Mouse (Mus musculus): Measurements from ENCODE around the gene Arpp21. TPM values are rescaled to one million over a fixed set of nuclear protein-coding genes. Genes with fewer than 3 reads are reported as not detected.

Gene Arpp21
- polyA plus RNA-seq, 1 experiment from 2014 or later: 8.2 TPM

- no peak overlapping the region for H3K9ac ChIP-seq (ENCODE audit: low read length)
- DNase-seq (ENCODE audit: low spot score): no peak
- H3K4me2 ChIP-seq (ENCODE audit: low read depth): no peak overlapping the region
- WGBS: 72% methylated on average over 1 of the region's 1 CpGs
- no peaks in the 10 kb centered on the region for H3K27me3 ChIP-seq (ENCODE audit: control insufficient read depth, insufficient read depth, low read length)
- no peaks in the 10 kb centered on the region for H3K4me1 ChIP-seq (ENCODE audit: control insufficient read depth, insufficient read depth, low read length)
- H3K36me3 ChIP-seq (ENCODE audit: control insufficient read depth, insufficient read depth, low read length): no peaks in the 10 kb centered on the region
- H3K4me3 ChIP-seq (ENCODE audit: low read depth, low read length): no peak overlapping the region
- H3K9me3 ChIP-seq (ENCODE audit: control insufficient read depth, low read length): no peaks in the 10 kb centered on the region
- H3K27ac ChIP-seq (ENCODE audit: low read depth, low read length): no peak overlapping the region
- no peak for ATAC-seq (ENCODE audit: insufficient read depth, low FRiP score, low TSS enrichment)
These were observed 18.0 kb upstream of the Arpp21 start for GRCm38 (mm10) chr9:112253730-112254129.

DNA sequence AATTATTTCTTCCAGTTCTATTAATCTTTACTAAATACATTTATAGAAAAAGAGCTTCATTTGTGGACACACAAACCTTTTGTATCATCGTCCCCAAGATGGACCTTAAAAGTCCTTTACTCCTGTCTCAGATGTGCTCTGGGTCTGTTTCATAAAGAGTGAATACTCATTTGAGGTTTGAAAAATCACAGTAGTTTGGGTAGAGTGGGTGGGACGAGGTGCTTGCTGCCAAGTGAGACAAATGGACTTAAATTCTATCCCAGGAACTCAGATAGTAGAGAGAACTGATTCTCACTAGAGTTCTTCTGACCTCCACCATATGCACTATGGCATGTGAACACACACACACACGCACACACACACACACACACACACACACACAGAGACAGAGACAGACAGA is 16.1 kb upstream of the Arpp21 start:
- Histone ChIP-seq H3K27me3 (ENCODE audit: control insufficient read depth, insufficient read depth, low read length) (no peaks in the 10 kb centered on the region), H3K4me3 (ENCODE audit: low read depth, low read length) (no peak overlapping the region), H3K36me3 (ENCODE audit: control insufficient read depth, insufficient read depth, low read length) (no peaks in the 10 kb centered on the region), H3K9me3 (ENCODE audit: control insufficient read depth, low read length) (no peaks in the 10 kb centered on the region), H3K4me1 (ENCODE audit: control insufficient read depth, insufficient read depth, low read length) (no peaks in the 10 kb centered on the region), H3K9ac (ENCODE audit: low read length) (no peak overlapping the region), H3K4me2 (ENCODE audit: low read depth) (no peak overlapping the region), H3K27ac (ENCODE audit: low read depth, low read length) (no peak overlapping the region)
- no peak for ATAC-seq (ENCODE audit: insufficient read depth, low FRiP score, low TSS enrichment)
- DNase-seq (ENCODE audit: low spot score): no peak
- WGBS: 82% methylated on average over 3 of the region's 3 CpGs

GRCm38 (mm10) chr9:112251339-112251738 is 15.6 kb upstream of the Arpp21 start:
- Histone ChIP-seq H3K27ac (ENCODE audit: low read depth, low read length) (no peak overlapping the region), H3K36me3 (ENCODE audit: control insufficient read depth, insufficient read depth, low read length) (no peaks in the 10 kb centered on the region), H3K4me2 (ENCODE audit: low read depth) (no peak overlapping the region), H3K4me1 (ENCODE audit: control insufficient read depth, insufficient read depth, low read length) (no peaks in the 10 kb centered on the region), H3K4me3 (ENCODE audit: low read depth, low read length) (no peak overlapping the region), H3K9ac (ENCODE audit: low read length) (no peak overlapping the region), H3K27me3 (ENCODE audit: control insufficient read depth, insufficient read depth, low read length) (no peaks in the 10 kb centered on the region), H3K9me3 (ENCODE audit: control insufficient read depth, low read length) (no peaks in the 10 kb centered on the region)
- ATAC-seq (ENCODE audit: insufficient read depth, low FRiP score, low TSS enrichment) (no peak), DNase-seq (ENCODE audit: low spot score) (no peak)
- 92% methylated on average over 5 of the region's 5 CpGs for WGBS

GRCm38 (mm10) chr9:112249753-112250152 is 14.0 kb upstream of the Arpp21 start:
- DNase-seq (ENCODE audit: low spot score) (no peak), ATAC-seq (ENCODE audit: insufficient read depth, low FRiP score, low TSS enrichment) (no peak)
- 82% methylated on average over 4 of the region's 4 CpGs for WGBS
- Histone ChIP-seq H3K27me3 (ENCODE audit: control insufficient read depth, insufficient read depth, low read length) (no peaks in the 10 kb centered on the region), H3K4me1 (ENCODE audit: control insufficient read depth, insufficient read depth, low read length) (no peaks in the 10 kb centered on the region), H3K9ac (ENCODE audit: low read length) (no peak overlapping the region), H3K36me3 (ENCODE audit: control insufficient read depth, insufficient read depth, low read length) (no peaks in the 10 kb centered on the region), H3K4me2 (ENCODE audit: low read depth) (no peak overlapping the region), H3K4me3 (ENCODE audit: low read depth, low read length) (no peak overlapping the region), H3K9me3 (ENCODE audit: control insufficient read depth, low read length) (no peaks in the 10 kb centered on the region), H3K27ac (ENCODE audit: low read depth, low read length) (no peak overlapping the region)

DNA sequence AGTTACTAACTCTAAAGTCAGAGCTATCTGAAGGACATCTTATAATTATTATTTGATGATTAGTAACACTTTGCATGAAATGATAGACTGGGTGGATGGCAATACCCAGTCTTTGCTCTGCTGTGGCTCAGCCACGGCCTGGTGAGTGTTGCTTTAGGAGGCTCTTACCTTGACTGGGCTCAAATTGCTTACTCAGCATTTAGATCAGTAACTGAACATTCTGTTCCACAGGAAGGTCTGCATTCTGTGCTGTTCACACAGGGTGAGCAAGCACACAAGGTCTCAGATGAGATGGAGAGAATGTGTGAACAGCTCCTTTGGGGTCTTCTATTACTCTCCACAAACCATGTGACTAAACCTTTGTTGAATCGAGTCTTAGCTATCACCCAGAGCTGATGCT is 11.4 kb upstream of the Arpp21 start:
- H3K9me3 ChIP-seq (ENCODE audit: control insufficient read depth, low read length): no peaks in the 10 kb centered on the region
- no peak for DNase-seq (ENCODE audit: low spot score)
- H3K36me3 ChIP-seq (ENCODE audit: control insufficient read depth, insufficient read depth, low read length): no peaks in the 10 kb centered on the region
- WGBS: 70% methylated on average over 2 of the region's 2 CpGs
- no peak overlapping the region for H3K4me3 ChIP-seq (ENCODE audit: low read depth, low read length)
- no peaks in the 10 kb centered on the region for H3K27me3 ChIP-seq (ENCODE audit: control insufficient read depth, insufficient read depth, low read length)
- no peak overlapping the region for H3K9ac ChIP-seq (ENCODE audit: low read length)
- no peak overlapping the region for H3K27ac ChIP-seq (ENCODE audit: low read depth, low read length)
- H3K4me2 ChIP-seq (ENCODE audit: low read depth): no peak overlapping the region
- no peaks in the 10 kb centered on the region for H3K4me1 ChIP-seq (ENCODE audit: control insufficient read depth, insufficient read depth, low read length)
- no peak for ATAC-seq (ENCODE audit: insufficient read depth, low FRiP score, low TSS enrichment)

GRCm38 (mm10) chr9:112238168-112238567 is 2.4 kb upstream of the Arpp21 start:
- Histone ChIP-seq H3K4me2 (ENCODE audit: low read depth) (no peak overlapping the region), H3K9me3 (ENCODE audit: control insufficient read depth, low read length) (no peaks in the 10 kb centered on the region), H3K27ac (ENCODE audit: low read depth, low read length) (no peak overlapping the region), H3K27me3 (ENCODE audit: control insufficient read depth, insufficient read depth, low read length) (peaks cover 23% of the 10 kb centered on the region), H3K9ac (ENCODE audit: low read length) (no peak overlapping the region), H3K4me1 (ENCODE audit: control insufficient read depth, insufficient read depth, low read length) (peaks cover 5% of the 10 kb centered on the region; the same call in 1 of the 2 replicates), H3K4me3 (ENCODE audit: low read depth, low read length) (no peak overlapping the region), H3K36me3 (ENCODE audit: control insufficient read depth, insufficient read depth, low read length) (no peaks in the 10 kb centered on the region)
- WGBS: 83% methylated on average over 9 of the region's 9 CpGs
- DNase-seq (ENCODE audit: low spot score) (no peak), ATAC-seq (ENCODE audit: insufficient read depth, low FRiP score, low TSS enrichment) (no peak)

DNA sequence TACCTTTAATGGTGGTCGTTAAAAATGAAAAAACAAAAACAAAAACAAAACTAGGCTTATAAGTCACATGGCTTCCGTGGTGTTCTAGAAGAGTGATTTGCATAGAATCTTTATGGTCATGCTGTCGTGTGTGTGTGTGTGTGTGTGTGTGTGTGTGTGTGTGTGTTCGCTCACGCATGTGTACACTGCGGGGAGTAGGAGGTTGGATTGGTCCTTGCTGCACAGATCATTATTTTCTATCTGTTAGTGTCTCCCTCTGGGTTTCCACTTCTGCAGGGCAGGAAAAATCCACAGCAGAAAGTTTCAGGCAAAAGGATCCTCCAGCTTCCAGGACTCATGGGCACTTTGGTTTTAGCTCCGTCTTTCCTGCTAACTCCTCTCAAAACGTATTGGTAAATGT is 813 bp upstream of the Arpp21 start:
- no peak overlapping the region for H3K4me3 ChIP-seq (ENCODE audit: low read depth, low read length)
- H3K9ac ChIP-seq (ENCODE audit: low read length): no peak overlapping the region
- ATAC-seq (ENCODE audit: insufficient read depth, low FRiP score, low TSS enrichment) (no peak), DNase-seq (ENCODE audit: low spot score) (no peak)
- H3K9me3 ChIP-seq (ENCODE audit: control insufficient read depth, low read length): no peaks in the 10 kb centered on the region
- peaks cover 5% of the 10 kb centered on the region; the same call in 1 of the 2 replicates for H3K4me1 ChIP-seq (ENCODE audit: control insufficient read depth, insufficient read depth, low read length)
- peaks cover 28% of the 10 kb centered on the region for H3K27me3 ChIP-seq (ENCODE audit: control insufficient read depth, insufficient read depth, low read length)
- no peak overlapping the region for H3K4me2 ChIP-seq (ENCODE audit: low read depth)
- no peaks in the 10 kb centered on the region for H3K36me3 ChIP-seq (ENCODE audit: control insufficient read depth, insufficient read depth, low read length)
- WGBS: 85% methylated on average over 8 of the region's 8 CpGs
- no peak overlapping the region for H3K27ac ChIP-seq (ENCODE audit: low read depth, low read length)

- Histone ChIP-seq H3K27ac (ENCODE audit: low read depth, low read length) (0 out of 2 replicates have a peak overlapping the region, but pooled peaks have one; percentile 8), H3K9me3 (ENCODE audit: control insufficient read depth, low read length) (no peaks in the 10 kb centered on the region), H3K4me1 (ENCODE audit: control insufficient read depth, insufficient read depth, low read length) (peaks cover 5% of the 10 kb centered on the region; the same call in 1 of the 2 replicates), H3K27me3 (ENCODE audit: control insufficient read depth, insufficient read depth, low read length) (peaks cover 28% of the 10 kb centered on the region), H3K4me3 (ENCODE audit: low read depth, low read length) (peak overlapping the region; percentile 53), H3K36me3 (ENCODE audit: control insufficient read depth, insufficient read depth, low read length) (no peaks in the 10 kb centered on the region), H3K4me2 (ENCODE audit: low read depth) (peak overlapping the region; percentile 97), H3K9ac (ENCODE audit: low read length) (peak overlapping the region; percentile 60)
- ATAC-seq (ENCODE audit: insufficient read depth, low FRiP score, low TSS enrichment) (peak; percentile 90), DNase-seq (ENCODE audit: low spot score) (peak; percentile 74)
- under 1% methylated on average over 38 of the region's 44 CpGs for WGBS
These were observed 570 bp downstream of the Arpp21 start for GRCm38 (mm10) chr9:112235041-112235695.

DNA sequence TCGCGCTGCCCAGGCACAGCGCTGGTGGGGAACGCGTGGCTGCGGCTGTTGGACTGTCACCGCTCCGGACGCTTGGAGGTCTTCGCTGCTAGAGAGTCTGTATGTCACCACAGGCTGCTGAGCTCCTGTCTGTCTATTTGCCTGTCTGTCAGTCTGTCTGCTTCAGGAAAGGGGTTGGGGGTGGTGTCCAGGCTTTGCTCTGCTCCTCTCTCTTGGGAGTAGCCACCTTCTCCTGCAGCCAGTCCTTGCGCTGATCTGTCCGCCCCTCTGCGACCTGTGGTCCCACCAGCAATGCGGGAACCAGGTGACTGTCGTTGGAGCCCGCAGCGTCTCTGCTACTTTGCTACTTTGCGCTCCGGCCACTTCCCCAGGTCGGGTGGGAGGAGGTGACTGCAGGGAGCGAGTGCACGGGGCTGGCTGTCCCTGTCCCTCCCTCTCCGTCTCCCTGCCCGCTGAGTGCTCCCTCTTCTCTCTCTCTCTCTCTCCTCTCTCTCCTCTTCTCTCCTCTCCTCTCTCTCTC is 1.2 kb downstream of the Arpp21 start:
- Histone ChIP-seq H3K9me3 (ENCODE audit: control insufficient read depth, low read length) (no peaks in the 10 kb centered on the region), H3K4me1 (ENCODE audit: control insufficient read depth, insufficient read depth, low read length) (peaks cover 5% of the 10 kb centered on the region; the same call in 1 of the 2 replicates), H3K27me3 (ENCODE audit: control insufficient read depth, insufficient read depth, low read length) (peaks cover 28% of the 10 kb centered on the region), H3K9ac (ENCODE audit: low read length) (peak overlapping the region; percentile 60), H3K4me2 (ENCODE audit: low read depth) (peak overlapping the region; percentile 97), H3K36me3 (ENCODE audit: control insufficient read depth, insufficient read depth, low read length) (no peaks in the 10 kb centered on the region), H3K27ac (ENCODE audit: low read depth, low read length) (no peak overlapping the region), H3K4me3 (ENCODE audit: low read depth, low read length) (peak overlapping the region; percentile 53)
- 1% methylated on average over 23 of the region's 24 CpGs for WGBS
- peak; percentile 59 for DNase-seq (ENCODE audit: low spot score)
- ATAC-seq (ENCODE audit: insufficient read depth, low FRiP score, low TSS enrichment): peak; percentile 58

Measured in neural tube, embryonic 11.5 days (tissue).